Mouse (Mus musculus) stomach, embryonic 14.5 days (tissue): ENCODE data around the gene Serpinb6d. TPM values are rescaled to one million over a fixed set of nuclear protein-coding genes. Genes with fewer than 3 reads are reported as not detected.

Experiments
- ATAC-seq: fragments of 200-750 bp; cut with Nextera tagmentation; 2 replicates; pipeline ENCODE4 v1.8.0; 2017; ENCODE audit warnings: low read depth, moderate TSS enrichment; ENCODE audit not compliant: insufficient number of reproducible peaks, insufficient read depth, low FRiP score
- H3K27ac ChIP-seq: fragments of 300-500 bp; sonication (generic); 2 replicates; pipeline ENCODE4 v1.5.1; 2014; ENCODE audit warnings: mild to moderate bottlenecking, low read length, moderate library complexity, mixed read lengths
- H3K27me3 ChIP-seq: fragments of 300-500 bp; sonication (generic); 2 replicates; pipeline ENCODE4 v1.6.1; 2014; ENCODE audit warnings: low read length, control low read depth, mixed read lengths; ENCODE audit not compliant: control insufficient read depth, insufficient read depth
- H3K36me3 ChIP-seq: fragments of 300-500 bp; sonication (generic); 2 replicates; pipeline ENCODE4 v1.6.1; 2014; ENCODE audit warnings: mild to moderate bottlenecking, control low read depth, low read length, moderate library complexity, mixed read lengths; ENCODE audit not compliant: control insufficient read depth, insufficient read depth
- H3K4me1 ChIP-seq: fragments of 300-500 bp; sonication (generic); 2 replicates; pipeline ENCODE4 v1.6.1; 2014; ENCODE audit warnings: low read length, control low read depth, mixed read lengths; ENCODE audit not compliant: control insufficient read depth, insufficient read depth
- H3K4me2 ChIP-seq: fragments of 300-500 bp; sonication (generic); replicated peaks from 2 replicates; pipeline ENCODE4 v1.6.1; 2014; ENCODE audit warnings: low read depth, low read length, control low read depth
- H3K4me3 ChIP-seq: fragments of 300-500 bp; sonication (generic); 2 replicates; pipeline ENCODE4 v1.5.1; 2014; ENCODE audit warnings: low read depth, low read length, control low read depth
- H3K9ac ChIP-seq: fragments of 300-500 bp; sonication (generic); replicated peaks from 2 replicates; pipeline ENCODE4 v1.6.1; 2014; ENCODE audit warnings: low read depth, mild to moderate bottlenecking, control low read depth, low read length, moderate library complexity, mixed read lengths
- H3K9me3 ChIP-seq: fragments of 300-500 bp; sonication (generic); 2 replicates; pipeline ENCODE4 v1.6.1; 2016; ENCODE audit warnings: low read depth, low read length, control low read depth; ENCODE audit not compliant: control insufficient read depth
- WGBS: fragments of 180-500 bp; shearing (Covaris S2); extraction: QIAGEN DNeasy Blood & Tissue Kit; methylation state at CpG from one replicate; pipeline ENCODE4 v1.1.7; 2014; 5-methylcytosine and 5-hydroxymethylcytosine counted together
- polyA plus RNA-seq: library from polyadenylated mRNA; unstranded; fragments of >200 nt; fragmentation: Nextera tagmentation; extraction: Ambion mirVana; gene quantifications from 2 replicates; pipeline ENCODE4 v1.2.1, GENCODE M21; 2014

Serpinb6d gene
- not detected in 2 replicates for polyA plus RNA-seq

DNA sequence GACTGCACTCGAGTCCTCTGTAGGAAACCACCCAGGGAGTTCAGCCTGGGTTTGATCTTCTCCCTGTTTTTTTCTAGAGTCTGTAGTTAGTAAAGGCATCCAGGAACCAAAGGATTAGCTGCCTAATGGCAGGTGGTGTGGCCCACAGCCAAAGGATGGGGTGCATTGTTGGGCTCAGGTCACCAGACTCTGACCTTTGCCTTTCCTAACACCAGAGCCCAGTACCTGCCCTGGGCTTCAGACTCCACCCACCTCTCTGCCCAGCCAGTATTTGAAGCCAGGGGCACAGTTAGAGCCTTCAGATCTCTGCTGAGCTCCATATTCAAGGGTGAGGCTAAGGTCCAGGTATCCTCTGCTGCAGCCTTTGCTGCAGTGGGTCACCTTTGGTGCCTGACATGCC, at the start of gene Serpinb6d:
TSS of gene Serpinb6d (plus strand) at position 301 of the 400 bp plus-strand sequence.
- Histone ChIP-seq H3K36me3 (no peaks in the 10 kb centered on the region), H3K4me3 (no peak within 1 kb of the TSS), H3K27me3 (no peaks in the 10 kb centered on the region), H3K9me3 (no peaks in the 10 kb centered on the region), H3K4me1 (no peaks in the 10 kb centered on the region), H3K4me2 (no peak within 1 kb of the TSS), H3K9ac (no peak within 1 kb of the TSS), H3K27ac (no peak within 1 kb of the TSS)
- no peak for ATAC-seq
- 56% methylated on average over 1 of the region's 1 CpGs for WGBS

DNA sequence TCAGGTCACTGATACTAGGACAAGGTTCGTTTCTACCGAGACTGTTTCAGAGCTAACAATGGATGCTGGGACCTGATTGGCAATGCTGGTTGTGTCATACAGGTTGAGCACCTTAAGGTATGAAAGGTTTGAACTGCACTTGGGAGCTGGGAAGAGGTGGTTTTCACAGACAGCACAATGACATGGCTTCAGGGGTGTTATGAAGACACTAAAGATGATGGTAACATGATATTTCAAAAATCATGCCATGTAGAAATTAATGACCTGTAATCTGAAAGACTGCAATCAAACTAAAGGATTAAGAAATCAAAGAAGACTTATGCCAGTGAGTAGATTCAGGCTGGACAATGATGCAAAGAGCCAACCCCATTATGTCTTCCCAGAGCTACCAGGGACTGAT, 38.3 kb upstream of the Serpinb6d start:
- H3K4me3 ChIP-seq = no peak overlapping the region
- no peaks in the 10 kb centered on the region for H3K9me3 ChIP-seq
- no peaks in the 10 kb centered on the region for H3K4me1 ChIP-seq
- WGBS = 89% methylated on average over 2 of the region's 2 CpGs
- H3K27ac ChIP-seq = no peak overlapping the region
- no peaks in the 10 kb centered on the region for H3K27me3 ChIP-seq
- no peak for ATAC-seq
- H3K36me3 ChIP-seq = no peaks in the 10 kb centered on the region
- H3K4me2 ChIP-seq = no peak overlapping the region
- no peak overlapping the region for H3K9ac ChIP-seq

DNA sequence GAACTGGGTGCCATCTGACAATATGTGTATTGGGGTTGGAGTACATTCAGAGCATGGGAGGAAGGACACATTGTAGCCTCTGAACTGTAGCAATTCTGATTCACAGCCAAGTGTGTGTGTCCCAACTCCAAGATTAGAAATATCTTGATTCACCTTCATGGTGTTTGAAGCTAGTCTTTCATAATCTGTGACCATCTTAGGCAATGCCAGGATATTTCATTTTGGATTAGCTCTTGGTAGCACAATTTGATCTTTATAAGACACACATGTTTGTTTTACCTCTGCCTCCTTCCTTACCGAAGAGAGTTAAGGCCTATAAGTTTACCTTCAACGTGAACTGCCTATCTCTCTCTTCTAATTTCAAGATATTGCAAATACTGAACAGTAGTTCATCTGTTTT, 18.7 kb upstream of the Serpinb6d start:
- no peak overlapping the region for H3K27ac ChIP-seq
- H3K9me3 ChIP-seq = no peaks in the 10 kb centered on the region
- H3K4me3 ChIP-seq = no peak overlapping the region
- no peak overlapping the region for H3K4me2 ChIP-seq
- ATAC-seq = no peak
- no peaks in the 10 kb centered on the region for H3K36me3 ChIP-seq
- H3K4me1 ChIP-seq = no peaks in the 10 kb centered on the region
- WGBS = 71% methylated on average over 2 of the region's 2 CpGs
- H3K27me3 ChIP-seq = no peaks in the 10 kb centered on the region
- H3K9ac ChIP-seq = no peak overlapping the region

DNA sequence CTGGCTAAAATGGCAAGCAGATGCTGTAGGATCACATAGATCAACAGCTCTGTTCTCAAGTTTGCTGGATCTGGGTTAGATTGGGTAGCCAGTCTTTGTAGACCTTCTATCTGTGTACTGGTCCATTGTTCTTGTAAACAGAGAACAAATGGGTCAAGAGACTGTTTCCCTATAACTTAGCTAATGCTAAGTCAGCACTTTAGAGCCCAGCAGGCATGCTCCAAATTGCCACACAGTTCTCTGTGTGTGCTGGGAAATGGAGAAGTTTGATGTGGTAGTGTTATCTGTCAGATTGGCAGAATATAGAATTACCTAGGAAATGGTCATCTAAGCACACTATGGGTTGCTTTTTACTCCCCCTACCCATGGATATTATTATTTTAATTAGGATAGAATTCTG, 1.3 kb downstream of the Serpinb6d start:
- H3K9me3 ChIP-seq = no peaks in the 10 kb centered on the region
- no peak overlapping the region for H3K4me3 ChIP-seq
- no peak overlapping the region for H3K27ac ChIP-seq
- H3K4me2 ChIP-seq = no peak overlapping the region
- no peaks in the 10 kb centered on the region for H3K4me1 ChIP-seq
- no peak overlapping the region for H3K9ac ChIP-seq
- no peaks in the 10 kb centered on the region for H3K36me3 ChIP-seq
- ATAC-seq = no peak
- no peaks in the 10 kb centered on the region for H3K27me3 ChIP-seq

DNA sequence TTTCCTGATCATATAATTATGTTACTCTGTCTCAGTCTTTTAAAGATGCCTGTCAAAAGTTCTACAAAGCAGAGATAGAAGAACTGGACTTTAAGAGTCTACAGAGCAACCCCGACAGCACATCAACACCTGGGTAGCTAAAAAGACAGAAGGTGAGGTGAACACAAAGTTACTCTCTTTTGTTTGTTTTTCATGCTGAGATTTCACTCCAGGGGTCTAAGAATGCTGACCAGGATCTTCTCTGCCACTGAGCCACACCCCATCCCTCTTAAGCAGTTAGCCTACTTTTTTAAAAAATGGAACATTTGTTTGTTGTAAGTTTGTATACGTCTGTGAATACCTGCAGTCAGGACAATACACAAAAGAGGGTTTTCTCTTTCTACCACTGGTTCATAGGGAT, 59.1 kb downstream of the Serpinb6d start:
- H3K4me3 ChIP-seq = no peak overlapping the region
- ATAC-seq = no peak
- WGBS = 72% methylated on average over 2 of the region's 2 CpGs

More for the DNA sequence above, 59.1 kb downstream of the Serpinb6d start:
- Histone ChIP-seq H3K27me3 (no peaks in the 10 kb centered on the region), H3K4me1 (no peaks in the 10 kb centered on the region), H3K36me3 (no peaks in the 10 kb centered on the region), H3K9ac (no peak overlapping the region), H3K9me3 (no peaks in the 10 kb centered on the region), H3K4me2 (no peak overlapping the region), H3K27ac (no peak overlapping the region)

Other genes with a start within 250 kb of the Serpinb6d start
- not detected in 2 replicates for gene Serpinb9g, start 176.6 kb upstream of the Serpinb6d start, polyA plus RNA-seq
- not detected in 2 replicates for gene Serpinb6e, start 182.0 kb downstream of the Serpinb6d start, polyA plus RNA-seq
- 0.70 TPM in 1 of 2 replicates, not detected in the other for gene Serpinb6c, start 244.3 kb downstream of the Serpinb6d start, polyA plus RNA-seq